Mouse (Mus musculus) kidney, postnatal 10 days (tissue): ENCODE data around the gene Dgkg.

Source experiments
- DNase-seq: peaks from one replicate; pipeline ENCODE4 v3.0.0; 2021; ENCODE audit warnings: mixed read lengths

Gene Dgkg

DNA sequence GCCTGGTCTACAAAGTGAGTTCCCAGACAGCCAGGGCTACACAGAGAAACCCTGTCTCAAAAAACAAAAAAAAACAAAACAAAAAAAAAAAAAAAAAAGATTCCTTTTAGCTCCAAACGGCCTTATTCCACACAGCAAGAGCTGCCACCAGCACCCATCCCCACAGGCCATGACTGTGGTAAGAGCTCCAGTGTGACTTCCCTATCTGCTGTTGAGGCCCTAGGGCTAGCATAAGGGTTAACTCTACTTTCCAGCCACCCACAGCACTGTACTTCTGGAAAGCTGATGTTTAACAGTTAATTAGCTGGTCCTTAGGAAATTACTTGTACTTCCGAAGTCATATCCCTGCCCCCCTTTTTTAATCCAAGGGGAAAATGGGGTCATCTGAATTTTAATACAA lies 225.7 kb downstream of the Dgkg start:
- DNase-seq: no peak

DNA sequence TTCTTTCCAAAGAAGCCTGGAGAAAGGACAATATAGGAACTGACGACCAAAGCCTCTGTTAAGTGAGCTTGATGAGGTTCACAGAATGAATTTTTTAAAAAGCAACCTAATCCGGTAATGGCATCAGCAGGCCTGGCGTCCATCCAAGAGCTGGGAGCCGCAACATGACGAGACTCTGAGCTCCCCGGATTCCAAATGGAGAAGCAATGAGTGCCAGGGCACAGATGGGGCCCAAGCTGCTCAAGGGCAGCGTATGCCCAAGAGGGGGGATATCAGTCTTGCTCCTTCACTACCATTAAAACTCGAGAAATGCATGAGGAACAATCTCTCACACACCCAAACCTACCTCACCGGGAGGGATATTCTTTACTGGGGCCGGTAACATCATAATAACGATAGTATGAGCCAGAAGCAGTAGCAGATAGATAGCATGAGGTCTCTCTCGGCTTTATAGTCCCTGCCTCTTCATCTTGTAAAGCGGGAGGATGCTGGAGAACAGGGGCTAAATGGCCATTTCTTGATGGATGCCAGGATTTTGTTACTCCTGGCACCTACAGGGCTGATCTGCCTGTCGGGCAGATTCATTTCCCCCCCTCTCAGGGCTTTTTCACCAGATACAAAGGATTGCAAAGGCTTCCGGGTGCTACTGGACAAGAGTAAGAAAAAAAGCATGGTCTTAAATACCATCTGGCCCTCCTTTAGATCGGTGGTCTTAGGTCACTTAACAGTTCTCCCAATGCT lies 226.6 kb downstream of the Dgkg start:
- DNase-seq: peak; percentile 43

DNA sequence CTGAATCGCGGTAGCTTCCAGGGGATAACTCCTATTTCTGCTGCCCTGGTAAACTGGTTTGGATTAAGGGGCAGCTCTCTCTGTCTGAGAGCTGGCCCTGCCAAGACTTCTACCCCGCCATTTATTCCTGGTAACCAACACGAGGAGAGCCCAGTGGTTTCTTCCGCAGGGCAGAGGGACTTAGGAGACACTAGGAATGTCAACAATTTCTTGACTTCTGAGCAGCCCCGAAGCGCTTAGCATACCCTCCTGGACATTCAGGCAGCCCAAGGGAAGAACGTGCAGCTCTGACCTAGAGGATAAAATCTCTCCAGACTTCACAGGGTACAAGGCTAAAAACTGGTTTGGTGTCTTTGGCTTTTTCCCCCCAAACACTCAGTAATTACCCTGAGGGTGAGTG lies 227.6 kb downstream of the Dgkg start:
- no peak for DNase-seq

DNA sequence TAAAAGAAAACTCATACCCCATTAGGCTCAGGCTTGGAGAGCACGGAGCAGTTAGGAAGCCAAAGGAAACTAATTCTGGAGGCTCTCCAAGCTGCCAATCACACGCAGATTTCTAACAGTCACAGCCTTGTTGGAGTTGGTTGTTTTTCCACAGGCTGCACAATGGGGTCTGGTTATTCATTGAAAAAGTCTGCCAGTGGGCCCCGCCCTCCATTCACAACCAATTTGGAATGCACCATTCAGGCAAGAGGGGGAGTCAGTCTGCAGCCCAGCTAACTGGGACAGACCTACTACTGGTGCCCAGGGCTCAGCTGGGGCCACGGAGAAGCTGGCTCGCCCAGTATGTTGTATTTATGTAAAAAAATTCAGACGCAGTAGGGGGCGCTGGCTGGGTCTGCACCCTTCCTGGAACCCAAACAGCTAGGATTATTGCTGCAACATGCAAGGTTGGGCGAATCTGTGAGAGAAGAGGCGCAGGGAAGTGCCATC lies 228.1 kb downstream of the Dgkg start:
- peak; percentile 88 for DNase-seq

DNA sequence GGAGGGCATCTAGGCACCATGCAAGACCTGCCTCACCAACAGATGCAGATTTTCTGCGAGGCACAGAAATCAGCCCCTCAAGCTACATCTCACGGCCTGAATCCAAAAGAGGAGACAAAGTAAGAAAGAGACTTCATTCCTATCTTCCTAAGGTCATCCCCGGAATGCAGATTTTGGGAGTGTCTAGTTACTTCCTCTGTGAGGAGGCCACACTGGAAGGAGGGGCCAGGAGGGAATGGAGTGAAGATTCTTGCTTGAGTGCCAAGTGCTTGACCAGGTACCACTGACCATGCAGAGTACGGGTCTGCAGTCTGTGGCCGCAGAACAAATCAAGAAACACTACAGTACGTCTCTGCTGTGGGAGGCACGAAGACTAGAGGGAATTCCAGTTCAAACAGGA lies 230.2 kb downstream of the Dgkg start:
- no peak for DNase-seq

DNA sequence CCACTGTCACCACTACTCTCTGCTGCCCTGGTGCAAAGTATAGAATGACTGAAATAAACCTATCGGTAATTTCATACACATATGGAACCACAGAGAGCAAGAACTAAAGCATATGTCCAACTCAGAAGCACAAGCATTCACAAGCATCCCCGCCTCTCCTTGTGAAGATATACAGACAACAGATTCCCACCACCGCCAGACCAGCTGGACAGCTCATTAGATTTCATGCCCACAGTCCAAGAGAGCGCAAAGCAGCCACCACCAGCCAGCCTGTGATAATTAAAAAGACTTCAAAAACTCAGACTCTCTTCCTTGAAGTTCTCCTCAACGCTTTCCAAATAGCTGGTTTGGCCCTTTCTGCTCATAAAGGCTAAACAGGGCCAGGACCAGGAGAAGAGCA lies 234.8 kb downstream of the Dgkg start:
- no peak for DNase-seq
